Mouse (Mus musculus): ENCODE data around the gene Numb. TPM values are rescaled to one million over a fixed set of nuclear protein-coding genes. Genes with fewer than 3 reads are reported as not detected.

Gene Numb
- total RNA-seq, 2 experiments from 2014 or later: 26.7 to 38.7 TPM

DNA sequence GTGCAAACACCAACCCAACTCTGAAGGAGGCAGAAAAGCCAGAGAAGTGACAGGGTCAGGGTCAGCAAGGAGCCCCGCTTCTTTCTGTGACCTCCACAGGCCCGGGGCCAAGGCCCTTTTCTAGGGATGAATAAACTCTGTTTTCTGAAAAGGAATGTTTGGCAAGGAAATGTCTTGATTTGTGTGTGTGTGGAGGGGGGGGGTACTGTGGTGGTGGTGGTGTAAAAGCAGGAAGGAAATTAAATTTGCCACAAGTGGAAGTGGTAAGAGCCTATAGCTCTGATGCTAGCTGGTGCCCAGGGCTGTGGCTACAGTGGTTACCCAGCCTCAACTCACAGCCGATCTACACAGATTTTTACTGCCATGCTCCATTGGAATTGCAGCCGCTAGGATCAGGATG lies 159.0 kb downstream of the Numb start:
- no peak for TF ChIP-seq CTCF (conservative IDR thresholded peaks at IDR 0.05)
- DNase-seq (ENCODE audit: low spot score in 2 of 2): no peak
- no peak overlapping the region for H3K27ac ChIP-seq
- no peak overlapping the region for H3K4me3 ChIP-seq

DNA sequence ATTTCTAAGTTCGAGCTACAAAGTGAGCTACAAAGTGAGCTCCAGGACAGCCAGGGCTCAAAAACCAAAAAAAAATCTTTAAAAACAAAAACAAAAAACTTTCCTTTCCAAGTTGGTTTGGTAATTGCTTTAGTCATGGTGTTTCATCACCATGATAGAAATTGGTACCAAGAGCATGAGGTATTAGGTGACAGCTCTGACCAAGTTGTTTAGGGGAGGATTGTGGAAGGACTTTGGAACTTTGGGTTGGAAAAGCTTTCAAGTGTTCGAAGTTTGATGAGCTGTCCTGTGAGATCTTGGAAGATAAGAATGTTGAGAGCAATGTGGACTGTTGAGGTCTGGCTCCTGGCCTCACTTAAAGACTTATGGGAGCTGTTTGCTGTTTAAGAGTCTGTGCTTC lies 161.5 kb downstream of the Numb start:
- Histone ChIP-seq H3K4me3 (no peak overlapping the region), H3K27ac (no peak overlapping the region)
- TF ChIP-seq CTCF (conservative IDR thresholded peaks at IDR 0.05): no peak
- no peak for DNase-seq (ENCODE audit: low spot score in 2 of 2)

GRCm38 (mm10) chr12:83758735-83759134 lies 163.0 kb downstream of the Numb start:
- no peak overlapping the region for H3K4me3 ChIP-seq
- TF ChIP-seq CTCF (conservative IDR thresholded peaks at IDR 0.05): no peak
- no peak overlapping the region for H3K27ac ChIP-seq
- DNase-seq (ENCODE audit: low spot score in 2 of 2): no peak

GRCm38 (mm10) chr12:83752495-83752894 lies 169.2 kb downstream of the Numb start:
- H3K4me3 ChIP-seq: no peak overlapping the region
- no peak for TF ChIP-seq CTCF (conservative IDR thresholded peaks at IDR 0.05)
- H3K27ac ChIP-seq: no peak overlapping the region
- DNase-seq (ENCODE audit: low spot score in 2 of 2): no peak

GRCm38 (mm10) chr12:83749186-83749585 lies 172.5 kb downstream of the Numb start:
- TF ChIP-seq CTCF (conservative IDR thresholded peaks at IDR 0.05): no peak
- DNase-seq (ENCODE audit: low spot score in 2 of 2): no peak

More at GRCm38 (mm10) chr12:83749186-83749585, 172.5 kb downstream of the Numb start:
- Histone ChIP-seq H3K27ac (no peak overlapping the region), H3K4me3 (no peak overlapping the region)

Other genes starting within 250 kb of the Numb start
- 10 to 100 TPM; 64.7 to 67.5 TPM for gene Psen1, start 233.8 kb downstream of the Numb start, total RNA-seq (2021)
- 1 to 10 TPM; 2.4 to 4.0 TPM for gene Papln, start 158.3 kb downstream of the Numb start, total RNA-seq (2021)
- gene Riox1, start 28.7 kb upstream of the Numb start, total RNA-seq (2021): 10 to 100 TPM; 15.0 to 15.7 TPM
- not detected for gene Heatr4, start 62.9 kb upstream of the Numb start, total RNA-seq (2021)
- 10 to 100 TPM; 16.2 to 18.1 TPM for gene Acot2, start 65.9 kb upstream of the Numb start, total RNA-seq (2021)
- gene Acot1, start 87.6 kb upstream of the Numb start, total RNA-seq (2021): 10 to 100 TPM; 27.0 to 28.3 TPM
- 1 to 10 TPM; 3.2 to 3.4 TPM for gene Acot4, start 116.4 kb upstream of the Numb start, total RNA-seq (2021)
- 1 to 10 TPM in 1 of 2 experiments, not detected in 1; 2.9 TPM for gene Gm49366, start 117.0 kb upstream of the Numb start, total RNA-seq (2021)
- gene Acot3, start 130.2 kb upstream of the Numb start, total RNA-seq (2021): 1 to 10 TPM; 2.7 to 4.0 TPM
- gene Acot5, start 147.4 kb upstream of the Numb start, total RNA-seq (2021): 1 to 10 TPM; 7.1 to 8.1 TPM
- 1 to 10 TPM; 4.9 to 5.7 TPM for gene Acot6, start 178.7 kb upstream of the Numb start, total RNA-seq (2021)
- 100 to 1,000 TPM in 1 of 2 experiments, 10 to 100 TPM in 1; 99.1 to 101 TPM for gene Dnal1, start 192.4 kb upstream of the Numb start, total RNA-seq (2021)
- 1 to 10 TPM; 2.8 to 3.8 TPM for gene Pnma1, start 226.6 kb upstream of the Numb start, total RNA-seq (2021)

Measured in layer of hippocampus, adult 2 months (tissue).